ENCODE assay signal across 13 mouse cellular contexts in genomic region chr11:67999629-68000028, GRCm38 (mm10). TPM values are rescaled to one million over a fixed set of nuclear protein-coding genes. Genes with fewer than 3 reads are reported as not detected.
DNase-seq lines count a peak whose midpoint lies in the region; ATAC-seq and TF ChIP-seq lines count a peak whose summit lies in the region.
"Had no signal": no experiment of that assay in that cellular context is flagged by ENCODE, and none has a peak within 500 bp of the region (broad histone marks: within the 10 kb centered on the region; RNA-seq: fewer than 3 reads in every experiment).

No protein-coding gene starts in this region.

- H3K4me1 ChIP-seq in embryonic facial prominence, embryonic 14.5 days (ENCODE audit: control insufficient read depth, insufficient read depth, low read length), result no peaks in the 10 kb centered on the region
- H3K4me1 ChIP-seq: embryonic facial prominence, embryonic 15.5 days had no signal

- no peak overlapping the region for H3K27ac ChIP-seq in layer of hippocampus, adult 2 months
- no peak overlapping the region for H3K27ac ChIP-seq in embryonic facial prominence, embryonic 14.5 days (replicated peaks; ENCODE audit: low read depth, low read length)
- H3K27ac ChIP-seq: embryonic facial prominence, embryonic 15.5 days; limb, embryonic 15.5 days had no signal

- peak; percentile 18 to 24 for DNase-seq in cerebellum, postnatal 14 days
- DNase-seq in cerebellum, adult 11-12 months, result no peak
- DNase-seq in layer of hippocampus, adult 2 months (ENCODE audit: low spot score in 2 of 2), result no peak
- DNase-seq in layer of hippocampus, postnatal 10 days (ENCODE audit: low spot score in 2 of 2), result no peak
- DNase-seq in A20 (ENCODE audit: low read depth, low spot score), result peak; percentile 21
- peak; percentile 56 for DNase-seq in embryonic facial prominence, embryonic 14.5 days (ENCODE audit: low spot score)
- DNase-seq in gastrocnemius, postnatal 25 days, result no peak
- DNase-seq in kidney, adult 9 months, result no peak
- DNase-seq: lung, postnatal 4 days had no signal

- H3K9me3 ChIP-seq in embryonic facial prominence, embryonic 14.5 days (ENCODE audit: control insufficient read depth, low read length), result no peaks in the 10 kb centered on the region
- H3K9me3 ChIP-seq: embryonic facial prominence, embryonic 15.5 days; limb, embryonic 15.5 days had no signal

- H3K4me2 ChIP-seq in embryonic facial prominence, embryonic 14.5 days (ENCODE audit: low read depth, low read length), result no peak overlapping the region
- H3K4me2 ChIP-seq: embryonic facial prominence, embryonic 15.5 days; limb, embryonic 15.5 days had no signal

- no peaks in the 10 kb centered on the region for H3K27me3 ChIP-seq in embryonic facial prominence, embryonic 14.5 days (replicated peaks; ENCODE audit: control insufficient read depth, insufficient read depth, low read length)
- H3K27me3 ChIP-seq: embryonic facial prominence, embryonic 15.5 days had no signal

- no peak for ATAC-seq in embryonic facial prominence, embryonic 14.5 days (ENCODE audit: low read depth)
- ATAC-seq: activated CD4-positive, CD25-positive, alpha-beta regulatory T cell, adult 4 months had no signal

- H3K9ac ChIP-seq in embryonic facial prominence, embryonic 14.5 days (ENCODE audit: low read depth, low read length), result no peak overlapping the region
- H3K9ac ChIP-seq: embryonic facial prominence, embryonic 15.5 days; limb, embryonic 15.5 days had no signal

- no peaks in the 10 kb centered on the region for H3K36me3 ChIP-seq in embryonic facial prominence, embryonic 14.5 days (ENCODE audit: control insufficient read depth, insufficient read depth, low read length)
- H3K36me3 ChIP-seq: embryonic facial prominence, embryonic 15.5 days; limb, embryonic 15.5 days had no signal

- 59% methylated on average over 5 of the region's 5 CpGs for WGBS in embryonic facial prominence, embryonic 14.5 days

- TF ChIP-seq CTCF in layer of hippocampus, adult 2 months (conservative IDR thresholded peaks at IDR 0.05), result peak; percentile 44

- no peak overlapping the region for H3K4me3 ChIP-seq in layer of hippocampus, adult 2 months
- no peak overlapping the region for H3K4me3 ChIP-seq in embryonic facial prominence, embryonic 14.5 days (ENCODE audit: low read depth, low read length)
- H3K4me3 ChIP-seq: embryonic facial prominence, embryonic 15.5 days; limb, embryonic 15.5 days; myocyte had no signal

RNA-seq across cellular contexts. Expression of gene Stx8, which starts 33.6 kb away (rescaled TPM):
- total RNA-seq in layer of hippocampus, adult 2 months (2021), result 10 to 100 TPM; 33.4 to 35.0 TPM
- 10 to 100 TPM; 27.2 to 37.8 TPM for total RNA-seq in layer of hippocampus, postnatal 10 days (2021)
- 57.5 and 58.9 TPM in 2 replicates for polyA plus RNA-seq in embryonic facial prominence, embryonic 14.5 days (2014; fragmentation: Nextera tagmentation; extraction: Ambion mirVana)
- 10 to 100 TPM; 22.4 to 23.0 TPM for total RNA-seq in gastrocnemius, postnatal 25 days (2021)

RNA-seq across cellular contexts. Expression of gene Cfap52, which starts 34.2 kb away (rescaled TPM):
- 1 to 10 TPM in 1 of 2 experiments, under 1 TPM in 1; 0.86 to 1.7 TPM for total RNA-seq in layer of hippocampus, adult 2 months (2021)
- 1 to 10 TPM; 2.8 to 4.0 TPM for total RNA-seq in layer of hippocampus, postnatal 10 days (2021)
- polyA plus RNA-seq in embryonic facial prominence, embryonic 14.5 days (2014; fragmentation: Nextera tagmentation; extraction: Ambion mirVana), result 2.9 and 7.2 TPM in 2 replicates
- 1 to 10 TPM; 1.3 to 3.8 TPM for total RNA-seq in gastrocnemius, postnatal 25 days (2021)
- polyA plus RNA-seq: activated CD4-positive, CD25-positive, alpha-beta regulatory T cell, adult 4 months had no signal

Comparison
In these comparisons a context has a peak if more than half of its experiments do, and no peak if none do; other contexts are left out.
1. DNase-seq: peak in cerebellum, postnatal 14 days (2 of 2), A20 (single experiment) and embryonic facial prominence, embryonic 14.5 days (single experiment); none in cerebellum, adult 11-12 months (single experiment), layer of hippocampus, adult 2 months (0 of 2), layer of hippocampus, postnatal 10 days (0 of 2), gastrocnemius, postnatal 25 days (single experiment) and kidney, adult 9 months (single experiment).